Mouse (Mus musculus) left cerebral cortex, postnatal 25 days (tissue): ENCODE measurements around the gene Olr1. TPM values are rescaled to one million over a fixed set of nuclear protein-coding genes. Genes with fewer than 3 reads are reported as not detected.

Experiments used
- DNase-seq, 2 experiments: peaks; one replicate each; pipeline ENCODE4 v3.0.0; 2022; ENCODE audit warnings: low spot score in 2 of 2, mixed read lengths in 1 of 2
- intact Hi-C: fragments of 180-260 bp; cut with DNase I; formaldehyde crosslinking; loops from one replicate; pipeline ENCODE4 v1.15.1; 2025
- total RNA-seq, 2 experiments: library from RNA; stranded (reverse); gene quantifications; 2 replicates each; pipeline ENCODE4 v1.2.3; 2021

Olr1 gene
- total RNA-seq = not detected

DNA sequence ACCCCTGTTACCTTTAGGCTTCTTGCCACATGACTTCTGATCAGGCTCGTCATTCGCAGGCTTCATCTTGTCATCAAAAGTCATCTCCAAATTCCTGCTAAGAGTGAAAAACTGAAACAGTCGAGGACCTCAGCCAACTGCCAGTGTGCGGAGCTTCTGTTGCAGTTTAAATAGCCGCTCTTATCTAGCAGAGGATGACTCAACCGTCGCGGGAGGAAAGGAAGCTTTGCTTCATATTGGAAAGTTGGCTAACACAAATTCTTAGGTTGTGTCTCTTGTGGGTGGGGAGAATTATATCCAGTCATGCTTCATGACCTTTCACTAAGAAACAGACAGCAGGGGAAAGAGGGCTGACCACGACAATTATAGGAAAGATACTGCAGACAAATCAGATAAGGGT lies at the start of gene Olr1:
Gene Olr1, minus strand, starts transcription at position 142 of the 400 bp plus-strand sequence.
- peak in 1 of 2 experiments; percentile 48 for DNase-seq
- intact Hi-C loops = no loop called here

DNA sequence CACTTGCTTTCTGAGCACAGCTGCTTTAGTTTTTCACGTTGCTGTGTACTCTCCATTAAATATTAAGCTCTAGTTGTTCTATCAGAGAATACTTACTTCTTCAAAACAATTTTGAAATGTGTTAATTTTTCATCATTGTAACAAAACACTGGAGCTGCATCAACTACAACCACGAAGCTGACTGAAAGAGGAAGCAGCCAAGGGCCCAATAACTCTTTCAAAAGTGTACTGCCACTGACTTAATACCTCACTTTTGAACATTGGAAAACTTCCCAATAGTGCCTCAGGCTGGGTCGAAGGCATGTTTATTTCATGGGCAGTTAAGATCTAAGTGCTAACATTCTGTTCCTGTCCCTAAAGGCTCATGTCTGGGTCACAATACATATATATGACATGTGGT lies 41.0 kb upstream of the Olr1 start:
- DNase-seq = no peak
- intact Hi-C loops = loop anchor here (10.0 kb wide), 1 partner anchor 1807 kb away; the partner anchor contains the start of gene Styk1

DNA sequence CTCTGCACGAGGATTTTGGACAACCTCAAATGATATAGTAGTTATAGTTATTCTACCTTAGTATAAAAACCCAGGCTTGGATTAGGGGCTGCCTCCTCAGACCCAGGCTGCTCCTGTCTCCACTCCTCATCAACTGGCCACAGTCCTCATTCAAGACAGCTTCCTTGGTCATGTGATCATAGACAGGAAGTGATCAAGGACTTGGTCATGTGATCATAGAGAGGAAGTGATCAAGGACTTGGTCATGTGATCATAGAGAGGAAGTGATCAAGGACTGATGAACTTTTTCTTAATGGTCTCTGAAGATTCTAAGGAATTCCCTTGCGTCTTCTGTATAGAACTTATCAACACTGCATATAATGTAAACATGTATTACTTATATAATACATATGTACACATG lies 40.3 kb upstream of the Olr1 start:
- intact Hi-C loops = loop anchor here (10.0 kb wide), 1 partner anchor 1808 kb away; the partner anchor contains the start of gene Styk1
- no peak for DNase-seq

DNA sequence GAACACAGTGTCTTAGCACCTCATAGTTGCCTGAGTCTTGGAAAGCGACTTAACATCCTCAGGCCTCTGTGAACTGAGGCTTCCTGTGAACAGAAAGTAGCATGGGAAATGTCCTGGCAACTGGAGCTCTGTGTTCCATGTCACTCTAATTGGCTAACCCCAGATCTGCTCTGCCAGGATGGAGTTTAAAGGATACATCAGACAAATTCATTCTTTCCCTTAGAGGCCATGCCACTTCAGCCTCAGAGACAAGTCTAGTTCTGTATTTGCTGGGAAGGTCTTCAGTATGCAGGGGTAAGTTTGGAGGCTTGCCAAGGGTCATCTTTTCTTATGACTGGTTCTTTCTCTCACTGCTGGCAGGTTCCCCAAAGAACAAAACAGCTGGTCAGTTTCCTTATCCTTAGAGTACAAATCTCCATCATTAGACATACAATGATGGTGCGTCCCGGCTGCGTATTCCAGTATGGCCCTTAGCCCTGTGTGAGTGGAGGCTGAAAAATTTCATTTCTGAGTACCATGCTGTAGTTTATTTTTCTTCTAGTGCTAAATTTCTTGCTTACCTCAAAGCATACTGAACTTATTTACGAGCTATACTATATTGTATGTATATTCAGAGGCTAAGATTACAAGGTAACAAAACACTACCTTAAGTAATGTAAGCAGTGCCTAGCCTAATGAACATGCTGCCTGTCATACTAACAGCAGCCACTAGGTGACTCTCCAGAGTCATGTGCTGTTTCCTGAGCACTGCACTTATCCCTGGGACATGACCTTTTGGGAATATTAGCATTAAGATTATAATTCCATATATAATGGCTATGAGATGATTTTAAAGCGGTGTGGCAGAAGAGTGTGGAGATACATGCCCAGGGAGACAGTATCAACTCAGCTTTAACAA lies 37.0 kb upstream of the Olr1 start:
- intact Hi-C loops = loop anchor here (10.0 kb wide), 1 partner anchor 1811 kb away; the partner anchor contains the start of gene Styk1
- DNase-seq = peak; percentile 74 to 81

DNA sequence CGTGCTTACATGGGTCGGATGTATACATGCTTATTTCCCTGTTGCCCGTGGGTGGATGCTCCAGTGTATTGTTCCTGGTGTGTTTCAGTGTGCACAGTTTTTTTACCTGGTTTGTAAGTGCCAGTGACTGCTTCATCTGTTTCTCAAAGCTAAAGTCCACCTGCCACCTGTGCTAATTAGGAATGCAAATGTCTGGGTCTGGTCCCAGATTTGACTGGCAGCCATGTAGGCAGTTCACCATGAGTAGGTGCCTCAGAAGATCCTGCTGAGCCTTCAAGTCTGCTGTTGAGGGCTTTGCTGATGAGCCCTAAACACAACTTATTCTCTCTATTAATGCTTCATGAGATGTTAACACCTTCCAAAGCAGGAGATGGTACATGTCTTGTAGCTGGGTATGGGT lies 35.6 kb upstream of the Olr1 start:
- DNase-seq = no peak
- intact Hi-C loops = loop anchor here (10.0 kb wide), 1 partner anchor 1812 kb away; the partner anchor contains the start of gene Styk1

DNA sequence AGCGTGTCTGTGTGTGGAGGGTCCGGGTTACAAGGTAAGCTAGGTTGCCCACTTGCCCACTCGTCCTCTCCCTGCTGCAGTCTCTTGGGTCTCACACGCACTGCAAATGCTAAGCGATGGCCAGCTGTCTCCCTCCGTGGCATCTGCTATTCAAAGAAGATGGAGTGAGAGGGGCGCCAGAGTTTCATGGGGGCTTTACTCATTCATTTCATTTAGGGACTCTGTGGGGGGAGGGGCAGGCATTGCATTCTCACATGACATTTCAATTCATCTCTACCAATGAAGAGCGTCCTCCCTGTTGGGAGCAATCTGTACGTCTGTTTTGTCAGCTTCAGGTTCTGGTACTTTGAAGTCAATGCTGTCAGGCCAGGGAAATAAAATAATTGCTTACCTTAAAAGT lies 35.0 kb upstream of the Olr1 start:
- intact Hi-C loops = loop anchor here (10.0 kb wide), 1 partner anchor 1813 kb away; the partner anchor contains the start of gene Styk1
- no peak for DNase-seq

DNA sequence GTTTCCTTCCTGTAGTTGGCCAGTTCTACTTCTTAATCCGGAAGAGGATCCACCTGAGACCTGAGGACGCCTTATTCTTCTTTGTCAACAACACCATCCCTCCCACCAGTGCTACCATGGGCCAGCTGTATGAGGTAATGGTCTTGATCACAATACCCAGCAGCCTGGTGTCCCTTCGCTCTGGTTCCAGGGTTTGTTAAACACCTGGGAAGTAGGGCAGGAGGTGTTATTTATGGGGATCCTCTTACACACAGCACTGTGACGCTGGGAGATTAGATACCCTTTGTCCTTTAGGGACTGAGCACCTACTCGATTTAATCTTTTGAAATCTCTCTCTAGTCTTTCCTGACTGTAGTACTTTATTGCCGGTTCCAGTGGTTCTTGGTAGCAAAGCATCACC lies 31.6 kb upstream of the Olr1 start:
- intact Hi-C loops = loop anchor here (10.0 kb wide), 2 partner anchors 694 to 774 kb away; no protein-coding TSS in a partner anchor
- DNase-seq = no peak

DNA sequence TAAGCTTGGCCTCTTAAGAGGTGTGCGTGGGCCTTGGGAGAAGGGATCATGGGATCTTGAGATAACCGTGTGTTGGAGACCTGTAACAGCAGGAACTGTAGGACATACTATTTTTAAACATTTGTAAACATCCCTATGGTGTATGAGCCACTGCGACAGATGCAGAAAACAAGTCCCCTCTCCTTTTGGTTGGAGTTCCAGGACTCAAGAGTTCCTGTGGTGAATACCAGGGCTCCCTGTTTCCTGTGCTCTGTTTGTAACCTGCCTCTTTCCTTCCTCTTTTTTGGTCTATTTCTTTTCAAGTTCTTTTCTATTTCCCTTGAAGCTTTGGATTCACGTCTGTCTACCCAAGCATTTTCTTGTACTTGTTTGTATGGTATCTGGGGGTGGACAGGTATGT lies 28.8 kb upstream of the Olr1 start:
- intact Hi-C loops = loop anchor here (10.0 kb wide), 2 partner anchors 691 to 771 kb away; no protein-coding TSS in a partner anchor
- DNase-seq = no peak

DNA sequence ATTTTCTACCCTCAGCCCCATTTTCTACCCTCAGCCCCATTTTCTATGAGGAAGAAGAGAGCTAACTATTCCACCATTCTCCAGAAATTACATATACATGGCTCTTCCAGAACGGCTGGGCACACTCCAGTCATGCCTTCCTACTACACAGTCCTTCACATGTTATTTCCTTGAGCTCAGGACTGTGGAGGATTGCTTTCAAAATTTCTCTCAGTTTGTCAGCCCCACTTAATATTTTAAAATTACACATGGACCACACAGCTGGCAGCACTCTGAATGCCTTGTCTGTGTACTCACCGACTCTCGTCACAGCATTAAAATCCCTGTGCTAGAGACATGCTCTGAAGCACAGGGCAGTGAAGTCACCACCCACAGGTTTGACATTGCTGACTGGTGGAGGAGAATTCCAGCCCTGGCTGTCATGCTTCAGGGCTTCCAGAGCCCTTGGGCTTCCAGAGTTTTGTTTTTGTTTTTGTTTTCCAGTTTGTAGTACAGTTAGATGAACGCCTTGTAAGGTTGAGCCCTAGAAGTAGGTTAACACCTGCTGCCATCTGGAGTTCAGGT lies 27.7 kb upstream of the Olr1 start:
- DNase-seq = no peak
- intact Hi-C loops = loop anchor here (10.0 kb wide), 2 partner anchors 690 to 770 kb away; no protein-coding TSS in a partner anchor

DNA sequence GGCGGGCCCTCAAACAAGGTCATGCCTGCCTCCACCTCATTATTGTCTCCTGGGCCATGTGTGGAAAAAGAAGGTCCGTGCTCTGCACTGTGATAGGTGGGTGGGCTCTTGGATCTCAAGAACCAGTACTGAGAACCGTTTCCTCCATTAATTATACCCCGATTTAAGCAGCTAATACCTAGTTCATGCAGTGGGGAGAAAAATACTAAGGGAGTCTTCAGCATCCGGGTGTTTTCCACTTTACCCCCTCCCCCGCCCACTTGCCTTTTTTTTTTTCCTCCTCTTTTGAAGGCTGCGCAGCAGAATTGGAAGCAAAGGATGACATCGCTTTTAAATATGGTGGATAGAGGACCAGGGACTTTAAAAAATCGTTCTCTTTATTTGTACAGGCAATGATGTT lies 27.1 kb upstream of the Olr1 start:
- peak; percentile 42 to 44 for DNase-seq
- intact Hi-C loops = loop anchor here (10.0 kb wide), 2 partner anchors 689 to 769 kb away; no protein-coding TSS in a partner anchor

DNA sequence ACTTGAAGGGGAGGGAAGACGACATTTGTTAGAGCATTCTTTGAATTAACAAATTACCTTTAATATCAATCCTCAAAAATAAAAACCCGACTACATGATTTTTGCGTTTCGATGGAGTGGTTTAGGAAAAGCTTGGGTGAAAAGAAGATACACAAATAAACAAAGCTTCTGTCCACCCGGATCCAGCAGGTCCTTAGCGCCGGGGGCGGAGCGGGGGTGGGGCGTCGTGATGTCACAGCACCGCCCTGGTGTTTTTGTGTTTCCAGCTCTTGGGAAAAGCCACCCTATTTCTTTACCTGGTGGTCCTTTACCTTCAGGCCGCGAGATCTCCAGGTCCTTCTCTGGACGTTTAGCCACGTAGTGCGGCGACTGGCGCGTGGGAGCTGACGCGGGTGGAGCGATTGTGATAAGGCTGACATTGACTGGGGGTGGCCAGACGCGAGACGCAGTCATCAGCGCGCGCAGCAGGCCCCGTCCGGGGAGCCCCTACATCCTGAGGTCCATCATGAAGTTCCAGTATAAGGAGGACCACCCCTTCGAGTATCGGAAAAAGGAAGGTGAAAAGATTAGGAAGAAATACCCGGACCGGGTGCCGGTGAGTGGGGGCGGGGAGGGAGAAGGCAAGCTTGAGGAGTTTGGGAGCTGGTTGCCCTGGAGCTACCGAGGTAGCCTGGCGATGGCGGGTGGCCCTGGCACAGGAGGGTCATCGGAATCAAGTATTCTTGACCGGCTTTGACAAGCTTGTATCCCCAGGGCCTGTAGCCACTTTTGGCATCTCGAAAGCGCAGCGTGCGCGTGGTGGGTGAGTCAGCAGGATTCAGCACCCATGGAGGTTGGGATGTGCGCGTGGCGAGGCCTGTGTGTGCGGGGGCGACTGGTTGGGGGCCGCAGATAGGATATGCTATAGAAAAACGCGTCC lies 26.2 kb upstream of the Olr1 start, which contains the start of gene Gabarapl1:
Gene Gabarapl1, plus strand, starts transcription at position 219 of the 919 bp plus-strand sequence.
- intact Hi-C loops = loop anchor here (10.0 kb wide), 2 partner anchors 688 to 768 kb away; no protein-coding TSS in a partner anchor
- DNase-seq = peak; percentile 83 to 92

DNA sequence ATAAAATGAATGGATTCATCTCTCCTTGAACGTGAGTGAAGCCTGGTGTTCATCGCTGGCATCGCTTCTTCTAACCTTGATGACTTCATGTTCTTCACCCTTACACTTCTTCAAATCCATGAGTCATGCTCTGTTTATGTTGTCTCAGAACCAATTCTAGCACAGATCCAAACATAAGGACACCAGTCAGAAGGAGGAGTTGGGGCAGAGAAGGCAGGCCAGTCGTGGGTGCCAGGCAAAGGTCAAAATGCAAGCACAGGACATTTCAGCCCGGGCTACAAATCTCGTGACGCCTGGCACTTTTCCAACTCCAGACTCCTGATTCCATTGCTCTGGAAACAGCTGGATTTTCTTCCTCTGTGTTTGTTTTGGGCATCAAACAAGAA lies 25.6 kb upstream of the Olr1 start:
- intact Hi-C loops = loop anchor here (10.0 kb wide), 2 partner anchors 688 to 768 kb away; no protein-coding TSS in a partner anchor
- peak; percentile 50 to 59 for DNase-seq

DNA sequence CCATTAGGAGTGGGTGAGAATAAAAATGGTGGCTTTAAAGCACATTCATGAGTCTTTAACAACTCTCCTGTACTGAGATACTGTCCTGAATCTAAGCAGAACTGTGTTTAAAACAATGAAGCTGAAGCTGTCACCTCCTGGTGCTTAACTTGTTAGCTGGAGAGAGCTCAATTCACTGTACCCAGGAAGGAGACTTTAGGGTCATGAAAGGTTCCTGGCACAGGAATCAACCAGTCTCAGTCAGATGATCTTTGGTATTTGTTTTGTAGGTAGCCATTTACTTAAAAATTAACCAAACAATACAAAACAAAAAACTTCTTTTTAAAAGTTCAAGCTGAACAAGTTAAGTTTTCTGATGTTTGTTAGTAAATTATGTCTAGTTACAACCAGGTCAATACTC lies 23.3 kb upstream of the Olr1 start:
- DNase-seq = no peak
- intact Hi-C loops = loop anchor here (10.0 kb wide), 2 partner anchors 685 to 765 kb away; no protein-coding TSS in a partner anchor

DNA sequence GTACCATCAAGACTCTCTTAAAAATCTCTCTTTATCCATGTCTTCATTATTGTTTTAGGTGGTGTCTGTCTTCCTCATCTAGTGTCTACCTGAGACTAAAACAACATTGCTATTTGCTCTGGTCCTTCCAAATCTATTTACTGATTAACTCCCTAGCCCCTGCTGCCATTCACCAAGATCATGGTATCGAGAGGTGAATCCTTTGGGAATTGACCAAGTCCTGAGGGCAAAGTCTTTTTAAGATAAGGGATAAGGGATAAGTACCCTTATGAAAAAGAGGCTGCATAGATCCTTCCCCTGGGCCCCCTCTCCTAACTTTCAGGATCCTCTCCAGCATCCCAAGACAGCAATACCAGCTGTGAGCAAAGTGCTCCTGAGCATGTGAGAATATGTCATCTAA lies 22.6 kb upstream of the Olr1 start:
- intact Hi-C loops = loop anchor here (10.0 kb wide), 2 partner anchors 685 to 765 kb away; no protein-coding TSS in a partner anchor
- DNase-seq = no peak

DNA sequence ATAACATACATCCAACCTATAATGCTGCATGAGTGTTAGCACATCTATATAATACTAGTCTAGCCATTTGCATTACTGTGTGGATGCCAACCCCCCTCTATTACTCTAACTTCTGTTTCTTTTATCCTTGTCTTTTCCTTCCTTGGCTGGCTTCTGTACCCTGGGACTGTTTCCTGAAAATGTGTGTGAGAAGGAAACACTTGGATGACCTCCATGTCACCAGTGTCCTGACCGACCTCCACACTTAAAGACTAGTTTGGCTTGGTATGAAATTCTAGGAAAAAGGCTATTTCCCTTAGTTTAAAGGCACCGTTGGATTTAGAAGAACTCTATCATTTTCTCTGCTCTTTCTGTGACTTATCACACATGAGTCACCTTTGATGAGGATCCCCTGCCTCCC lies 20.5 kb upstream of the Olr1 start:
- no peak for DNase-seq
- intact Hi-C loops = no loop called here

DNA sequence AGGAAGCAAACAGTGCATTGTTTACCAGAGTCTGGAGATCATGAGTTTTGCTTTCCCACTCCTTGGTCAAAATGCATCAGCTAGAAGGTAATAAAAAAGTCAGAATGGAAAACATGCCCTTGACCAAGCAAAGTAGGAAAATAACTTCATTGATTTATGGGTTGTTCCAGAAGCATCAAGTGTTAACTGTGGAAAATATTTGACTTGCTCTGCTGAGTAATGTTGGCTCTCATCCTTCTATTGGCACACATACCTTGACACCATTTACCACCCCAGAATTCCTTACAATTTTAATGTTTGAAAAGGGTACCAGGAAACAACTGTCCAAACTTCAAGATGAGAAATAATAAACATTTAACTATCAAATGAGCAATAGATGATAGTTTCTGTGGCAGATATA lies 19.1 kb upstream of the Olr1 start:
- intact Hi-C loops = no loop called here
- no peak for DNase-seq

DNA sequence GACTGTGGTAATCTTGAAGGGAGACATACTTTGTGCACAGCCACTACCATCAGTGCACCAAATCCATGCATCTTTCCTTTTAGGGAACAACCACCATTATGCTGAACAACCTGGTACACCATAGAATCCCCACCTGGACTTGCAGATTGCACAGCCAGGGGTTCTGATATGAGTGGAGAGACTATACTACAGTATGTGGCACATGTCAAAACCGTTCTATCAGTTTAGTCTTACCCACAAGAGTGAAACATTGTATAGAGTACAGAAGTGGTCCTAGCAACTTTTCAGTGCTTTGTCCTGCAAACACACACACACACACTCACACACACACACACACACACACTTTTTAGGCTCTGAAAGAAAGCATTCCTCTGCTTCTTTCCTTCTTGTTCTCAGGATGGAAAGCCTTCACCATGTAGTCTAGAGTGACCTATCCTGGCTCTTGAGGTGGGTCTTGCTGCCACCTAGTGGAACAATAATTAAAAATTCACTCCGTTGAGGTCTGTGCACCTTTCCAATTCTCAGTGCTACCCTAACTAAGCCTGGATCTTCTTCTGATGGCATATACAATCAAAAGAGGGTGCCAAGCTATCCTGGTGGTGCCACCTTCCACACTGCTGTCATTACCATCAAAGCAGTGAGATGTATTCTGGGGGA lies 10.9 kb upstream of the Olr1 start:
- DNase-seq = peak; percentile 39 to 74

DNA sequence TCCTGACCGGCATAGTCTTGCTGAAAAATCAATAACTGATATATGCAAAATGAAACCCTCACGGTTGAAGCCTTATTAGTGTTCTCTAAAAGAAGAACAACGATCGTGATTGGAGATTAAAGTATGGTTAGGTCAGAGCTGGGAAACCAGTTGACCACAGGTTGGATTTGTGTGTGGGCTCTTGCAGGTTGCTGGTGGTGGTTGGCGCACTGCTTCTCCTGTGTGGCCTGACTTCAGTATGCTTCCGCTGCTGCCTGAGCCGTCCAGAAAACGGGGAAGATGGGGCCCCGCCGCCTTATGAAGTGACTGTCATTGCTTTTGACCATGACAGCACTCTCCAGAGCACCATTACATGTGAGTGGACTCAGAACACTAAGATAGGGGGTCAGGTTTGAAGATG lies 9.4 kb upstream of the Olr1 start:
- DNase-seq = no peak
- intact Hi-C loops = loop anchor here (5.0 kb wide), 1 partner anchor 41 kb away; no protein-coding TSS in a partner anchor

More for the DNA sequence above, 10.9 kb upstream of the Olr1 start:
- intact Hi-C loops = loop anchor here (1.0 to 5.0 kb wide), 2 partner anchors 39 to 125 kb away; no protein-coding TSS in a partner anchor
